Mouse (Mus musculus): Measurements from ENCODE around the gene Zfp933. TPM values are rescaled to one million over a fixed set of nuclear protein-coding genes. Genes with fewer than 3 reads are reported as not detected.
"Not testable (repeated sequence)": the region's sequence is repeated elsewhere in the genome, so short reads cannot be mapped to it uniquely, and the experiment has no call there.

Zfp933 gene
- polyA plus RNA-seq, 1 experiment from 2014 or later, result 6.2 TPM

DNA sequence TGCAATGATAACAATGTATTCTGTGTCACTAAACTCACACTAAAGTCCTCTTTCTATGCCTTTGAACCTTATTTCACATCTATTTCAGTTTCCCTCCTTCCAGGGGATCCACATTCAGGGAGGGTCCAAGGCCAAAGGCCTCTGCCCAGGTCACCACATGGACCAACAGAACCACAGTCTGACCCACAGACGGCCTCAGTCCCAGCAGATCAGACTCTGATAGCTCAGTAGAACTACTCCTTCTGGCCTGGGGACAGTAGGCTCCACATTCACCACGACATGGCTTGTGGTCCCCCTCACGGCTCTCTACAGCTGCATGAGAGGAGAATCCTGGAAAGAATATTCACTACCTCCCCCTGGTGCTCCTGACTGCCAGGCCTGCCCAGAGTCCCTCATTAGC lies 5.3 kb downstream of the Zfp933 start:
- H3K27ac ChIP-seq, result no peak overlapping the region
- H3K36me3 ChIP-seq, result peaks cover 29% of the 10 kb centered on the region
- ATAC-seq (ENCODE audit: low FRiP score, low read depth), result no peak
- 95% methylated on average over 3 of the region's 3 CpGs for WGBS
- H3K27me3 ChIP-seq (replicated peaks), result no peaks in the 10 kb centered on the region
- no peak overlapping the region for H3K9ac ChIP-seq
- H3K4me1 ChIP-seq, result peaks cover 4% of the 10 kb centered on the region; the same call in 1 of the 2 replicates
- peaks cover 21% of the 10 kb centered on the region for H3K9me3 ChIP-seq
- no peak overlapping the region for H3K4me2 ChIP-seq (replicated peaks)
- no peak overlapping the region for H3K4me3 ChIP-seq

DNA sequence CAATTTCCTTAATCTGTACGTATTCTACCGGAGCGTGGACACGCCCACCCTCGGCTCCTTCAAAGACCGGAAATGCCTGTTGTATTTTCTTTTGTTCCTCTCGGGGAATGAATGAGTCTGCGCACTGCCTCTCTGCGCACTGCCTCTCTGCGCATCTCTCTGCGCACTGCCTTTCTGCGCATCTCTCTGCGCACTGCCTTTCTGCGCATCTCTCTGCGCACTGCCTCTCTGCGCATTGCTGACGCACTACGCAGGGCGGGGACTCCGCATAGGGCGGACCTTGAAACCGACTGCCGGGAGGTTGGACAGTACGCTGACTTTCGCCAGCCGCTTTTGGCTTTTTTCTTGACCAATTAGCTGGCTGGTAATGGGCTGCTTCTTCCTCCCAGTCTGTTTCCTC lies 8.9 kb downstream of the Zfp933 start:
- not testable (repeated sequence) for ATAC-seq (ENCODE audit: low FRiP score, low read depth); H3K4me2 ChIP-seq (replicated peaks); H3K4me3 ChIP-seq; H3K4me1 ChIP-seq; H3K27me3 ChIP-seq (replicated peaks); H3K27ac ChIP-seq; H3K9ac ChIP-seq
- WGBS, result 99% methylated on average over 22 of the region's 26 CpGs
- peaks cover 25% of the 10 kb centered on the region for H3K36me3 ChIP-seq
- peaks cover 24% of the 10 kb centered on the region for H3K9me3 ChIP-seq

DNA sequence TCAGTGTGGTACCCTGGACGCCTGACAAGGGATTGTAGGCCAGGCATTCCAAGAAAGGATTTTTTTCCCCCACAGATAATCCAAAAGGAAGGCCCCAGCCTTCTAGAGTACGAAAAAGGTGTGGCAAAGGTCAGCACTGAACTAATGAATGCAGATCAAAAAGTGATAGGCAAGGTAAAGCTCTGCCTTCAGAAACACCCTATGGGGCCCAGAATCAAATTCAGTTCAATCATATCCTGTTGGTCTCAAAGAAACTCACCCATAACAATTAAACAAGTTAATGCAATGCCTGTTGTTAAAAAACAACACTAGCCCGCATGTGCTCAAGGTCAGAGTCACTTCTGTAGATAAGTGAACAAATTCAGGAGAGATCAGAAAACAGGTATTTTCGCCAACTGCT lies 23.8 kb downstream of the Zfp933 start:
- Histone ChIP-seq H3K9ac (no peak overlapping the region), H3K36me3 (peaks cover 62% of the 10 kb centered on the region), H3K27ac (no peak overlapping the region), H3K4me2 (replicated peaks) (no peak overlapping the region), H3K4me1 (no peaks in the 10 kb centered on the region), H3K27me3 (replicated peaks) (no peaks in the 10 kb centered on the region), H3K4me3 (no peak overlapping the region), H3K9me3 (peaks cover 72% of the 10 kb centered on the region)
- WGBS, result 89% methylated on average over 4 of the region's 4 CpGs
- no peak for ATAC-seq (ENCODE audit: low FRiP score, low read depth)

DNA sequence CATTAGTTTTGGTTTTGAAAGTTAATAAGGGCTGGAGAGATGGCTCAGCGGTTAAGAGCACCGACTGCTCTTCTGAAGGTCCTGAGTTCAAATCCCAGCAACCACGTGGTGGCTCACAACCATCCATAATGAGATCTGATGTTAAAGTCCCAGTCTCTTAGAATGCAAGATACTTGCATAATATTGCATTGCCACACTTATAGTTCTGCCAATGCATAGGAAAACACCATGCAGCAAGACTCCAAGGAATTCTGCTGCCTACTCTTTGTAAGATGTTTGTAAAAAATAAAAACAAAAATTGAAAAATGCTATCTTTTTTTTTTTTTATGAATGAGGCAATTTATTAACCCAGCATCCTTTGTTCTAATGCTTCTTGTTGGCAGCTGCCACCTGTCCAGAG lies 26.8 kb downstream of the Zfp933 start:
- not testable (repeated sequence) for H3K27me3 ChIP-seq (replicated peaks); H3K4me2 ChIP-seq (replicated peaks); H3K4me1 ChIP-seq; H3K4me3 ChIP-seq; H3K27ac ChIP-seq; H3K9ac ChIP-seq; ATAC-seq (ENCODE audit: low FRiP score, low read depth)
- Histone ChIP-seq H3K36me3 (peaks cover 32% of the 10 kb centered on the region), H3K9me3 (peaks cover 61% of the 10 kb centered on the region)
- 91% methylated on average over 3 of the region's 3 CpGs for WGBS

DNA sequence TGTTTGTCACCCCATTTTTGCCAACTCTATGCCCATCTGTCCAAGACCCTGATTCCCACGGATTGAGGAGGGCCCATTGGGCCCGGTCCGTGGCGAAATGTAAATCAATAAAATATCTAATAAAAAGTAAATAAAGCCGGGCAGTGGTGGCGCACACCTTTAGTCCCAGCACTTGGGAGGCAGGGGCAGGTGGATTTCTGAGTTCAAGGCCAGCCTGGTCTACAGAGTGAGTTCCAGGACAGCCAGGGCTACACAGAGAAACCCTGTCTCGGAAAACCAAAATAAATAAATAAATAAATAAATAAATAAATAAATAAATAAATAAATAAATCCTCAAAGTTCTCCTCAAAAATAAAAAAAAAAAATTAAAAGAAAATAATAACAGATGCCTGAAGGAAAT lies 28.5 kb downstream of the Zfp933 start:
- H3K4me3 ChIP-seq; H3K4me2 ChIP-seq (replicated peaks); H3K27ac ChIP-seq; H3K4me1 ChIP-seq; H3K9ac ChIP-seq; H3K27me3 ChIP-seq (replicated peaks); ATAC-seq (ENCODE audit: low FRiP score, low read depth): not testable (repeated sequence)
- Histone ChIP-seq H3K9me3 (peaks cover 48% of the 10 kb centered on the region), H3K36me3 (peaks cover 15% of the 10 kb centered on the region)
- WGBS, result 83% methylated on average over 7 of the region's 7 CpGs

DNA sequence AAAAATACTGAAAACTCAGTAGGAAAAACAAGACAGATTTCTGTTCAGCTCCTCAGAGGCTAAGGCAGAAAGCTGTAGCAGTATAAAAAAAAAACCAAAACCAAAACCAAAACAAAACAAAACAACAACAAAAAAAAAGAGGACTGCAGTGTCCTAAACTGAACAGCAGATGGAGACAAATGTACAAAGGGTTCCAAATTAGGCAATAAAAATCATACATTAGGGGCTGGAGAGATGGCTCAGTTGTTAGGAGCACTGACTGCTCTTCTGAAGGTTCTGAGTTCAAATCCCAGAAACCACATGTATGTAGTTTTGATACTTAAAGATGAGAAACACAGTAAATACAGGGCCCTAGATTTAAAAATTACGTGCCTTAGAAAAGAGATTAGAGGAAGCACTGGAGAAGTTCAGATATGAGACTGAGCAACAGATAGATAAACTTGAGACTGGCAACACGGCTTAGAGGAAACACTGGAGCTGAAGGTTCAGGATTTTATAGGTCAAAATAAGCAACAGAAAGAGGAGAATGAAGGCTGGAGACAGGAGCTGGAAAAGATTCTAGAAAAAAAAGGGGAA lies 33.5 kb downstream of the Zfp933 start:
- Histone ChIP-seq H3K27me3 (replicated peaks) (no peaks in the 10 kb centered on the region), H3K4me3 (no peak overlapping the region), H3K4me2 (replicated peaks) (no peak overlapping the region), H3K4me1 (no peaks in the 10 kb centered on the region), H3K27ac (no peak overlapping the region), H3K9ac (no peak overlapping the region), H3K36me3 (no peaks in the 10 kb centered on the region), H3K9me3 (peaks cover 18% of the 10 kb centered on the region; the same call in 1 of the 2 replicates)
- no peak for ATAC-seq (ENCODE audit: low FRiP score, low read depth)
- 81% methylated on average over 2 of the region's 2 CpGs for WGBS

DNA sequence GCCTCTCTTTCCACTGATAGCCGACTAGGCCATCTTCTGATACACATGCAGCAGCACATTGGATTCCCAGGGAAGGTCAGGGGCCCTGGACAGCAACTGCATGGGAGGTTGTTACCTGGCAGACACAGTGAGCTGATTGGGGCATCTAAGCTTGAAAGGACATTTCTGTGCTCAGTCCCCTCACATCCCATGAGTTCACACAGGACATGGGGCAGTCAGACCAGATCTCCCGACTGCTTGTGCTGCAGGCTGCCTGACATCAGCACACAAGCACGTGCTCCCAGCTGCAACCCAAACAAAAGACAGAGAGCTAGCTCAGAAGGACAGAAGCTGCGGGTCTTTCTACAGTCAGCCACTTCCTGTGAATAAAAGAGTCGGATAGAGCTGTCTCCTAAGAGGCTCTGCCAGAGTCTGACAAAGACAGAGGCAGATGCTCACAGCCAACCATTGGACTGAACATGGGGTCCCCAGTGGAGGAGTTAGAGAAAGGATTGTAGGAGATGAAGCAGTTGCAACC lies 34.9 kb downstream of the Zfp933 start:
- Histone ChIP-seq H3K9ac (no peak overlapping the region), H3K4me2 (replicated peaks) (no peak overlapping the region), H3K27ac (no peak overlapping the region), H3K27me3 (replicated peaks) (no peaks in the 10 kb centered on the region), H3K9me3 (peaks cover 11% of the 10 kb centered on the region; the same call in 1 of the 2 replicates), H3K36me3 (no peaks in the 10 kb centered on the region), H3K4me1 (no peaks in the 10 kb centered on the region), H3K4me3 (no peak overlapping the region)
- no peak for ATAC-seq (ENCODE audit: low FRiP score, low read depth)
- 52% methylated on average over 5 of the region's 5 CpGs for WGBS

DNA sequence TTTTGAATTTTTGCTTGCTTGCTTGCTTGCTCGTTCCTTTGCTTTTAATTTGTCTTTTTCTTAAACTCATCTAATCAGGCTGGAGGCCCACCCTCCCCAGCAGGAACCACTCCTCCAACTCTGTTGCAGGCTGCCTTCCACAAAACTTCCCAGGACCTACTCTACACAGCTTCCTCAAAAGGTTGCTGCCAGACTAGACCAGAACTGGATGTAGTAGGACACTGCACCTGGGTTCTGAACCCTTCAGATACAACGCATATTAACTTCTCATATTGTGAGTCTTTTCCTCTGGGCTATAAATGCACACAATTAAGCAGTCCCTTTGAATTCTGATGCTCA lies 38.2 kb downstream of the Zfp933 start:
- H3K27ac ChIP-seq; H3K27me3 ChIP-seq (replicated peaks); H3K4me1 ChIP-seq; H3K36me3 ChIP-seq; H3K9me3 ChIP-seq; H3K9ac ChIP-seq; ATAC-seq (ENCODE audit: low FRiP score, low read depth): not testable (repeated sequence)
- Histone ChIP-seq H3K4me3 (peak overlapping the region; percentile 41), H3K4me2 (replicated peaks) (peak overlapping the region; percentile 70)
- WGBS, result 42% methylated on average over 2 of the region's 2 CpGs

DNA sequence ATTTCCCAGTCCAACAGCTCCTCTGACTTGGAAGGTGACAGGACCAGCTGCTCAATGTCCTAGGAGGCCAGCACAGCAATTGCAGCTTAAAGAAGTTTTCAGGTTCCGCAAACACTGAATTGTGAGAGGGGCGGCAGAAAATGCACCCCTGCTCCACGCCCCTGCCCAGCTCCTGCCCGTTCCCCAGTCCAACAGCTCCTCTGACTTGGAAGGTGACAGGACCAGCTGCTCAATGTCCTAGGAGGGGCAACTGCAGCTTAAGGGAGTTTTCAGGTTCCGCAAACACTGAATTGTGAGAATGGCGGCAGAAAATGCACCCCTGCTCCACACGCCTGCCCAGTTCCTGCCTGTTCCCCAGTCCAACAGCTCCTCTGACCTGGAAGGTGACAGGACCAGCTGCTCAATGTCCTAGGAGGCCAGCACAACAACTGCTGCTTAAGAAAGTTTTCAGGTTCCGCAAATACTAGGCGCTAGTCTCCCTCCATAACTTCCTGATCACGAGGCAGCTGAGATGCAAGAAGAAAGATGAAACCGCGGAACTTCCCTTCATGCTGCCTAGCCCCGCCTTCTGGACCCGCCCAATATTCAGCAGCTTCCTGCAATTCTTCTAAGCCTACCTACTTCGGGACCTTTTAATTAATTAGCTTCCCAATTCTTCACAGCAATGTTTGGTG lies 38.7 kb downstream of the Zfp933 start, which contains the start of gene Zfp984:
Zfp984 (minus strand) TSS at position 497 of the 674 bp plus-strand sequence.
- Histone ChIP-seq H3K9ac (peak within 1 kb of the TSS; percentile 33), H3K4me2 (replicated peaks) (peak within 1 kb of the TSS; percentile 70), H3K4me3 (peak within 1 kb of the TSS; percentile 41)
- peak; percentile 56; the same call in 1 of the 2 replicates for ATAC-seq (ENCODE audit: low FRiP score, low read depth)
- WGBS, result 13% methylated on average over 15 of the region's 15 CpGs
- not testable (repeated sequence) for H3K27ac ChIP-seq; H3K27me3 ChIP-seq (replicated peaks); H3K9me3 ChIP-seq; H3K36me3 ChIP-seq; H3K4me1 ChIP-seq

DNA sequence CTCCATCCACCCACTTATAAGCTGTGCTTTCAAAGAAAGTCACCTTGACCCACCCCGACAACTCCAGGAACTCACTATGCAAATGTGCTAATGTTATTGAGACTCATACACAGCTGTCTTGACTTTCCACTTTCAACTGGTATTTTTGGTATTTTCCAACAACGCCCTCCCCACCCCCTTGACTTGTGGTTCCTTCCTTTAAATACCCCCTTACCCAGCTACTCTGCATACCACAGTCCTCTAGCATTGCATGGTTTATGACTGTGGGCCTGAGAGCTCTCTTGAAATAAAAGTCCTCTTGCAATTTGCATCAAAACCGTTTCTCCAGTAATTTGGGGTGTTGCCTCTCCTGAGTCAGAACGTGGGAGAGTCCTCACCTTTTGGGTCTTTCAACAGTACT lies 39.7 kb downstream of the Zfp933 start:
- H3K9me3 ChIP-seq; H3K9ac ChIP-seq; H3K27ac ChIP-seq; ATAC-seq (ENCODE audit: low FRiP score, low read depth); H3K4me1 ChIP-seq; H3K4me3 ChIP-seq; H3K36me3 ChIP-seq; H3K27me3 ChIP-seq (replicated peaks): not testable (repeated sequence)
- WGBS, result 63% methylated on average over 4 of the region's 4 CpGs
- peak overlapping the region; percentile 70 for H3K4me2 ChIP-seq (replicated peaks)

DNA sequence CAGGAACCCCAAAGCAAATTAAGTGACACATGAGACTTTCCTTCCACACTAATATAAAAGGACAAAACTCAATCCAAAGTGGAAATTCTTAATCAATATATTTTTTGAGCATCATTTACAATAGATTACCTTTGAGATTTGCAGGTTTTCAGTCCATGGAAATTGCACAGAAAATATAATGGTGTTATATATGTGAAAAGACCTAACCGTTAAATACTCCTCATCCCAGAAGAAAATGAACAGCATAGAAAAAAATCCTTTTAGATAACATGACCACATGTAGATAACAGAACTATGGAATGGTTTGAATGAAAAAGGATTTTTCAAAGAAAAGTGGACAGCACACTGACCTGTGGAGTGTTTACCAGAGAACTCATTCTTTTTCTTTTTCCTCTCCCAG lies 52.9 kb downstream of the Zfp933 start:
- not testable (repeated sequence) for H3K36me3 ChIP-seq; H3K4me1 ChIP-seq; H3K27me3 ChIP-seq (replicated peaks); H3K4me3 ChIP-seq; H3K4me2 ChIP-seq (replicated peaks); H3K9ac ChIP-seq; ATAC-seq (ENCODE audit: low FRiP score, low read depth); H3K27ac ChIP-seq
- 90% methylated on average over 1 of the region's 1 CpGs for WGBS
- H3K9me3 ChIP-seq, result peaks cover 23% of the 10 kb centered on the region

DNA sequence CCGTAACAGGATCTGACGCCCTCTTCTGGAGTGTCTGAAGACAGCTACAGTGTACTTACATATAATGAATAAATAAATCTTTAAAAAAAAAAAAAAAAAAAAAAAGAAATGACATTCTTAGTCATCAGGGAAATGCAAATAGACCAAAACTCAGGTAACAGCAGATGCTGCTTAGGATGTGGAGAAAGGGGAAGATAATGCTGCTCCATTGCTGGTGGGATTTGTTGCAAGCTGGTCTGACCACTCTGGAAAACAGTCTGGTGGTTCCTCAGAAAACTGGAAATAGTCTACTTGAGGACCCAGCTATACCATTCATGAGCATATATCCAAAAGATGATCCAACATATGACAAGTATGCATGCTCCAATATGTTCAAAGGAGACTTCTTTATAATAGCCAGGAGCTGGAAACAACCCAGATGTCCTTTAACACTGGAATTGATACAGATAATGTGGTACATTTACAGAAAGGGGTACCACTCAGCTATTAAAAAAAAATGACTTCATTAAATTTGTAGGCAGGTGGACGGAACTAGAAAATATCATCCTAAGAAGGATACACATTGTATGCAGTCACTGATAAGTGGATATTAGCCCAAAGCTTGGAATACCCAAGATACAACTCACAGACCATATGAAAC lies 54.0 kb downstream of the Zfp933 start:
- 97% methylated on average over 3 of the region's 3 CpGs for WGBS
- not testable (repeated sequence) for H3K27me3 ChIP-seq (replicated peaks); H3K4me1 ChIP-seq; H3K9ac ChIP-seq; H3K4me2 ChIP-seq (replicated peaks); H3K27ac ChIP-seq; H3K4me3 ChIP-seq; ATAC-seq (ENCODE audit: low FRiP score, low read depth); H3K36me3 ChIP-seq
- peaks cover 23% of the 10 kb centered on the region for H3K9me3 ChIP-seq

All from neural tube, embryonic 12.5 days (tissue).